Mouse (Mus musculus): ENCODE measurements around the gene Scgb1c1.

Gene Scgb1c1

DNA sequence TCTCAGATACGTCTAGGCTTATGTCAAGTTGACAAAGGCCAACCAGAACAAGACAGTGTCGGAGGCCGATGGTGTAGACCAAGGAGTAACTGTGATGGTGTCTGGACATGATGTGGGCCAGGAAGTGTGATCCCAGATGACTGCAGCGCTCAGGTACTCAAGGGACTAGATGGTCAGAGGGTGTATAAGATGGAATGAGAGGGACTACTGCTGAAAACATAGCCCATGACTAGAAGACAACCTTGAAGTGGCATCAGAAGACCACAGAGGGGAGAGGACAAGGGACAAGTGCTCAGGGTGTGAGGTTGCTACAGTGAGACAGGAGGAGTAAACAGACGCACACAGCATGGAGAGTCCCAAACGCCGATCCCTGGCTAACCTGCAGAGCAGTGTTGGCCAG, 1.5 kb upstream of the Scgb1c1 start:
- peak; percentile 84 for DNase-seq

GRCm38 (mm10) chr7:140845683-140846082, 336 bp downstream of the Scgb1c1 start:
- DNase-seq, result peak; percentile 92

- no peak for DNase-seq
Observed at GRCm38 (mm10) chr7:140846676-140847075, 1.3 kb downstream of the Scgb1c1 start.

GRCm38 (mm10) chr7:140847755-140848580, 2.6 kb downstream of the Scgb1c1 start, which contains the start of gene Odf3:
Gene Odf3 (plus strand): TSS chr7:140847805.
- peak; percentile 90 for DNase-seq

GRCm38 (mm10) chr7:140848591-140848990, 3.2 kb downstream of the Scgb1c1 start:
- DNase-seq, result peak; percentile 90

DNA sequence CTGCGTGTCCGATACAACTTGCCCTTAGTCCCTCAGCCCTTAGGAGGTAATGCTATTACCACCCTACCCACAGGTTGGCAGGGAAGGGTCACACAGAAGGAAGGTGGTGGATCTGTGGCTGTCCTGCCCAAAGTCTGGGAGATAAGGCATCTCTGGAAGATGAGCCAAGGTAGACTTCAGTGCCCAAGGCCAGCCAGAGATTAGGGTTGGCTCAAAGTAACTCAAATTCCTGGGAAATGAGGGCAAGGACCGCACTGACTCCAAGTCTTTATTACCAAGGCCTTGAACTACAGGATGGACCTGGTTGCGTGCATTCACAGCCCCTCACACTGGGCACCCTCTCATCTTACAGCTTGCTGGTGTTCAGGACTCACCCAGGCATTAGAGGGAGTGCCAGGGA, 6.6 kb downstream of the Scgb1c1 start:
- DNase-seq, result no peak

GRCm38 (mm10) chr7:140853386-140853785, 8.0 kb downstream of the Scgb1c1 start:
- no peak for DNase-seq

- peak; percentile 88 for DNase-seq
Observed at GRCm38 (mm10) chr7:140854483-140854882, 9.1 kb downstream of the Scgb1c1 start.

- DNase-seq, result no peak
Observed at GRCm38 (mm10) chr7:140855181-140855580, 9.8 kb downstream of the Scgb1c1 start.

DNA sequence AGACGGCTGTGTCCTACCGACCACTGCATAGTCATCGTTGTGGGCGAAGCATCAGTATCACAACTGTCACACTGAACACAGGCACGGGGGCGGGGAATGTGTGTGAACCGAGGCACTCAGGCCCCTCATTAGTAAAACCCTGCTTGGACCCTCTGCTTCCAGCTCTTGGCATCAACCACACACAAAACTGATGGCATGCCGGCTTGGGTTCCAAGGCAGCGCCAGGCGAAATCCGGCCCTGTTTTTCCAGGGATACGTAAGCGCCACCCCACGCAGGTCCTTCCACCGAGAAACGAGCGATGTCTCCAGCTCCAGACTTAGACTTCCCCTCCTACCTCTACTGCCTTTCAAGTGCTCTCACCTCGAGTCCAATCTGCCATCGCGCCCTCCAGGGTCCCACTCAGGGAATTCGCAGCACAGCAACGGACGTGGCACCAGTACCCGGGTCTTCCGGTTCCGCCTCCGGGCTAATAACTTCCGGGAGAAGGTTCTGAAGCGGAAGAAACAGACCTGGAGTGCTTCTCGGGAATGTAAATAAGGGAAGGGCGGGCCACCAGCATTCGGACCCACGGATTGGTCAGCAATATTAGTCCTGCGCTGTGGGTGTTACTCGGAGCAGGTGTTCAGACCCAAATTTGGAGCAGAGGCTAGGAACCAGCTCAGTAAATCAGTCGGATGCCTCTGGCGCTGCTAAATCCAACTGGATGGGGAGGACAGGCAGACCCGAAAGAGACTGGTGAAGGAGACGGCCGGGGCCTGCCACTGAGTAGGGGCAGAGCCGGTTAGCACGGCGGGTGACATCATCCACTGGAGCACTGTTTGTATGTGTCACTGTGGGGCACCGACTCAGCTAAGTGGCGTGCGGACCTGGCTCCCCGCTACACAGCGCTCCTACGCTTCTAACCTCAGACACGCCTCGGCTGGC, 10.8 kb downstream of the Scgb1c1 start, which contains the start of gene Gm45785:
Gm45785 (minus strand) TSS at position 472 of the 925 bp plus-strand sequence.
- peak; percentile 99 for DNase-seq

GRCm38 (mm10) chr7:140856785-140857549, 11.6 kb downstream of the Scgb1c1 start, which contains the start of gene Ric8a:
Gene Ric8a (plus strand): TSS chr7:140856957.
- DNase-seq, result peak; percentile 99

DNA sequence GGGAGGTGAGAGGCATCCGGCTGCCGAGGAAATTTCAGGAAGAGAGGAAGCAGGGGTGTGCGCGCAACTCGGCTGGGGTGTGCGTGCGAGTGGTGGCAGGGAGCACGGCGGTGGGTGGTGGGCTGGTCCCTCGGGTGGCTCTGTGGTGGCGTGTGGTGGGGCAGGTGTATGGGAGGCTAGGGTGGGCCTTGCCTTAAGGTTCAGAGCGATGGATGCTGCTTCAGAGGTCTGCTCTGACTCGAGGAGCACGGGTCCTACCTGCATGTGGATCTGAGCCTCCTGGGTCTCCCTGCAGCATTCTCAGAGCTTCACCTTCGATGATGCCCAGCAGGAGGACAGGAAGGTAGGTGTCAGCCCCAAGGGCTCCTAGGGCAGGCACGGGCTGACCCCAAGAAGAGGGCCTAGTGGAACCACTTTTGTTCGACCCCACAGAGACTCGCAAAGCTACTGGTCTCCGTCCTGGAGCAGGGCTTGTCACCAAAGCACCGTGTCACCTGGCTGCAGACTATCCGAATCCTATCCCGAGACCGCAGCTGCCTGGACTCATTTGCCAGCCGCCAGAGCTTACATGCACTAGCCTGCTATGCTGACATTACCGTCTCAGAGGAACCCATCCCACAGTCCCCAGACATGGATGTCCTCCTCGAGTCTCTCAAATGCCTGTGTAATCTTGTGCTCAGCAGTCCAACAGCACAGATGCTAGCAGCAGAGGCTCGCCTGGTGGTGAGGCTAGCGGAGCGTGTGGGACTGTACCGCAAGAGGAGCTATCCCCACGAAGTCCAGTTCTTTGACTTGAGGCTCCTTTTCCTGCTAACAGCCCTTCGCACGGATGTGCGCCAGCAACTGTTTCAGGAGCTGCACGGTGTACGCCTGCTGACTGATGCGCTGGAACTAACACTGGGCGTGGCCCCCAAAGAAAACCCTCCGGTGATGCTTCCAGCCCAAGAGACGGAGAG, 12.5 kb downstream of the Scgb1c1 start, which contains the start of gene Bet1l:
Bet1l (minus strand) TSS at position 28 of the 956 bp plus-strand sequence.
- DNase-seq, result peak; percentile 92

DNA sequence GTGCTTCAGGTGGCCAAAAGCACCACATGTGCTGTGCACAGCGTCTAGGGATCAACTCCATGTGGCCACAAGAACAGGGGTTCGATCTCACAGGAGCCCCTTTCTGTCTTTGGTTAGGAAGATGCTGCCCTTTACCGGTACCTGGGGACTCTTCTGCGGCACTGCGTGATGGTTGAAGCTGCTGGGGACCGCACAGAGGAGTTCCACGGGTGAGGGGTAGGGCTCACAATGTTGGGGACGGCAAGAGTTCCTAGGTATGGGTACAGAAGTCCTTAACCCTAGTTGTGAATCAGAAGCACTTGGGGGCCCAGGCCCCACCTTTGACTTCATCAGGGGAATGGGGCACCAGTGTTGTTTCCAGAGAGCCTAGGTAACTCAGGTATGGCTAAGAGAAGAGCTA, 13.4 kb downstream of the Scgb1c1 start:
- no peak for DNase-seq

GRCm38 (mm10) chr7:140859997-140860396, 14.7 kb downstream of the Scgb1c1 start:
- no peak for DNase-seq

GRCm38 (mm10) chr7:140860728-140861127, 15.4 kb downstream of the Scgb1c1 start:
- no peak for DNase-seq

- no peak for DNase-seq
Observed at GRCm38 (mm10) chr7:140864761-140865160, 19.4 kb downstream of the Scgb1c1 start.

DNA sequence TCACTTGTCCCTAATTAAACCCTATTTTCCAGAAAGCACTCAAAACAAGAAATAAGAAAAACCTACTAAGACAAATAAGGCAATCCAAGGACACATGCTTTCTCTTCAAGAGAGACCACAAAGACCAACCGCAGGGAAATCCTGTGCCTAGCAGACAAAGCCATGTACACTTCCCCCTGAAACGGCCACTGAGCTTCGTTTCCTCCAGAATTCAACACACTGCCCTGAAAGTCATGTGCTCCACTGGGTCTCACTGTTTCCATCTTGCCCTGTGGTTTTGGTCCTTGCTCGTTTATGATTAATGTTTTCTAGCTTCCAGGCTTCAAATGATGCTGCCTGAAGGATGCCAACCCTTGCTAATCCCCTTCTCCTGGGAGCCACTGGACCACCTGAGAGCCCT, 28.9 kb downstream of the Scgb1c1 start:
- DNase-seq, result peak; percentile 90

DNA sequence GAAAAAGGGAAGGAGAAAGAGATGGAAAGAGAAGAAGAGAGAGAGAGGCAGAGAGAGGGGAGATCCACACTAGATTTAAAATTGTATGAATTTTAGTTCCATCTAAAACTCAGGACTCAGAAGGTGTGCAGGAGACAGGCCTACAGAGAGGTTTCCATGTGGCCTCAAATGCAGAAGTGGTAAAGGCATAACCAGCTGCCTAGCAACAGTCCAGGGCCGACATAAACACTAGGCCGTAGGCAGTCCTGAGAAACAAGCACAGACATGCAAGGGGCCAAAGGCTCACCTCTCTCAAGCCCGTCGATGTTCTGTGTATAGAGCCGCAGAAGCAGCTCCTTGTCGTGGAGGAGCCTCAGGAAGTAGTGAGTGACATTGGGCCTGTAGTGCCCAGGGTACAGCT, 32.0 kb downstream of the Scgb1c1 start:
- DNase-seq, result no peak

DNA sequence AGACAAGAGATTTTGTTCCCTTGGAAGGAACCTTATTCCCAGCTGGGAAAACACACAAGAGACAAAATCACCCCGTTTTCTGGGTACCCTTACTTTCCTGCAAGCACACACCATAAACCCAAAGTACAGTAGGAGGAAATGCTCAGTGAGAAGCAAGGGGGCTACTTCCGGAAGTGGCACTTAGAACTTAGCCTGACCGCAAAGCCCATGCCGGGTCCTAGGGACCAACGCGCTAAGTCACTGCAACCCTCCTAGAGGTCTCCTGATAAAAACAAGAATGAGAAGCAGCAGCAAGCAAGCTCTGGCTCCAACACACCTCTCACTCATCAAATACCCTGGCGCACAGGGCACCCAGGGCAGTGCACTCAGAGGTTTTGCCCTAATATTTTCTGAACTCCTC, 34.0 kb downstream of the Scgb1c1 start:
- DNase-seq, result no peak

- DNase-seq, result no peak
Observed at GRCm38 (mm10) chr7:140880419-140880818, 35.1 kb downstream of the Scgb1c1 start.

DNA sequence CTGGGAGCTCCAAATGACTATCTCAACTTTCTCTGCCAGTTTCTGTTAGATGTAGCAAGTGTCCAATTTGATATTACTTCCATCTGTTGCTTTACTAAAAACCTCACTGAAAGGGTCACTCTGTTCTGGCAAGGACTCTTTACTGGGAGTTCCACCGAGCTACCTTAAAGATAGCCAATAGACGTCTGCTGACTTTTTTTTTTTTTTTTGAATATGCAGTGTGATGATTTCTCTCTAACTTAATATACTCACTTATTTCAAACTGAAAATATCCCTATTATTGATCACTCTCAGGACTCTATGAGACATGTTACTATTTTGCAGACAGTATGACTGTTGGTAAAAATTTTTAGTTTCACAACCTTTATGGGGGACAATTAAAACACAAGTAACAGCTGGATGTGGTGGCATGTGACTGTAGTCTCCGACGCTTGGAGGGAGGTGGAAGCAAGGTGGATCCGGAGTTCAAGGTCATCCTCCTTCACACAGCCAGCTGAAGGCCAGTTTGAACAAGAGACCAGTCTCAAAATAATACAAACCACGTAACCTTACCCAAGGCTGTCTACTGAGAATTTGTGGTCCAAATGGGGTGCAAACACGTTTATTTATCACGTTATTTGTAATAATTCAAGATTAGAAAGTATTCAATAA, 35.6 kb downstream of the Scgb1c1 start:
- DNase-seq, result no peak
